Mouse (Mus musculus): Measurements from ENCODE around the gene Hoxd3. TPM values are rescaled to one million over a fixed set of nuclear protein-coding genes. Genes with fewer than 3 reads are reported as not detected.

Gene Hoxd3
- polyA plus RNA-seq, 1 experiment from 2014 or later, result 0.23 TPM

- ATAC-seq (ENCODE audit: insufficient number of reproducible peaks, insufficient read depth, low FRiP score, low read depth), result no peak
Observed at GRCm38 (mm10) chr2:74681594-74682531, 29.9 kb upstream of the Hoxd3 start.

GRCm38 (mm10) chr2:74682796-74683195 lies 28.9 kb upstream of the Hoxd3 start:
- WGBS, result under 1% methylated on average over 41 of the region's 51 CpGs
- Histone ChIP-seq H3K9me3 (ENCODE audit: control insufficient read depth, low read length) (no peaks in the 10 kb centered on the region), H3K4me1 (ENCODE audit: control insufficient read depth in 2 of 2, insufficient read depth in 2 of 2, low read length in 2 of 2) (peaks cover 0 to 14% of the 10 kb centered on the region in 2 experiments; a peak in 1 of 4 replicates), H3K4me2 (ENCODE audit: low read length) (peak overlapping the region; percentile 48), H3K36me3 (ENCODE audit: control insufficient read depth, insufficient read depth, low read length) (no peaks in the 10 kb centered on the region), H3K27ac (replicated peaks in 1 of 2; ENCODE audit: control insufficient read depth in 1 of 2, insufficient read depth in 1 of 2, low read depth in 2 of 2, low read length in 2 of 2) (no peak overlapping the region), H3K4me3 (ENCODE audit: control insufficient read depth in 1 of 2, insufficient read depth in 1 of 2, low read depth in 1 of 2, low read length in 2 of 2) (peak overlapping the region in 1 of 2 experiments; percentile 25; a peak in 2 of 4 replicates), H3K27me3 (ENCODE audit: control insufficient read depth, insufficient read depth, low read length) (peaks cover 99% of the 10 kb centered on the region), H3K9ac (ENCODE audit: low read length) (no peak overlapping the region)
- no peak for ATAC-seq (ENCODE audit: insufficient number of reproducible peaks, insufficient read depth, low FRiP score, low read depth)

More at GRCm38 (mm10) chr2:74681594-74682531, 29.9 kb upstream of the Hoxd3 start:
- peaks cover 99% of the 10 kb centered on the region for H3K27me3 ChIP-seq (ENCODE audit: control insufficient read depth, insufficient read depth, low read length)
- H3K4me3 ChIP-seq (ENCODE audit: control insufficient read depth in 1 of 2, insufficient read depth in 1 of 2, low read depth in 1 of 2, low read length in 2 of 2), result peak overlapping the region in 1 of 2 experiments; percentile 25; a peak in 2 of 4 replicates
- H3K9ac ChIP-seq (ENCODE audit: low read length), result no peak overlapping the region
- peak overlapping the region; percentile 48 for H3K4me2 ChIP-seq (ENCODE audit: low read length)
- H3K27ac ChIP-seq (replicated peaks in 1 of 2; ENCODE audit: control insufficient read depth in 1 of 2, insufficient read depth in 1 of 2, low read depth in 2 of 2, low read length in 2 of 2), result no peak overlapping the region
- WGBS, result under 1% methylated on average over 77 of the region's 78 CpGs
- H3K36me3 ChIP-seq (ENCODE audit: control insufficient read depth, insufficient read depth, low read length), result no peaks in the 10 kb centered on the region
- no peaks in the 10 kb centered on the region for H3K9me3 ChIP-seq (ENCODE audit: control insufficient read depth, low read length)
- peaks cover 0 to 14% of the 10 kb centered on the region in 2 experiments; a peak in 1 of 4 replicates for H3K4me1 ChIP-seq (ENCODE audit: control insufficient read depth in 2 of 2, insufficient read depth in 2 of 2, low read length in 2 of 2)

- H3K27ac ChIP-seq (replicated peaks in 1 of 2; ENCODE audit: control insufficient read depth in 1 of 2, insufficient read depth in 1 of 2, low read depth in 2 of 2, low read length in 2 of 2), result no peak overlapping the region
- no peaks in the 10 kb centered on the region for H3K36me3 ChIP-seq (ENCODE audit: control insufficient read depth, insufficient read depth, low read length)
- ATAC-seq (ENCODE audit: insufficient number of reproducible peaks, insufficient read depth, low FRiP score, low read depth), result no peak
- H3K4me1 ChIP-seq (ENCODE audit: control insufficient read depth in 2 of 2, insufficient read depth in 2 of 2, low read length in 2 of 2), result peaks cover 0 to 14% of the 10 kb centered on the region in 2 experiments; a peak in 1 of 4 replicates
- H3K4me2 ChIP-seq (ENCODE audit: low read length), result no peak overlapping the region
- WGBS, result 2% methylated on average over 18 of the region's 18 CpGs
- H3K4me3 ChIP-seq (ENCODE audit: control insufficient read depth in 1 of 2, insufficient read depth in 1 of 2, low read depth in 1 of 2, low read length in 2 of 2), result no peak overlapping the region
- no peak overlapping the region for H3K9ac ChIP-seq (ENCODE audit: low read length)
- peaks cover 99% of the 10 kb centered on the region for H3K27me3 ChIP-seq (ENCODE audit: control insufficient read depth, insufficient read depth, low read length)
- H3K9me3 ChIP-seq (ENCODE audit: control insufficient read depth, low read length), result no peaks in the 10 kb centered on the region
Observed at GRCm38 (mm10) chr2:74683471-74683951, 28.2 kb upstream of the Hoxd3 start.

- no peak overlapping the region for H3K27ac ChIP-seq (replicated peaks in 1 of 2; ENCODE audit: control insufficient read depth in 1 of 2, insufficient read depth in 1 of 2, low read depth in 2 of 2, low read length in 2 of 2)
- 3% methylated on average over 12 of the region's 12 CpGs for WGBS
- ATAC-seq (ENCODE audit: insufficient number of reproducible peaks, insufficient read depth, low FRiP score, low read depth), result no peak
- no peak overlapping the region for H3K4me2 ChIP-seq (ENCODE audit: low read length)
- no peak overlapping the region for H3K9ac ChIP-seq (ENCODE audit: low read length)
- no peaks in the 10 kb centered on the region for H3K36me3 ChIP-seq (ENCODE audit: control insufficient read depth, insufficient read depth, low read length)
- H3K4me3 ChIP-seq (ENCODE audit: control insufficient read depth in 1 of 2, insufficient read depth in 1 of 2, low read depth in 1 of 2, low read length in 2 of 2), result no peak overlapping the region
- H3K4me1 ChIP-seq (ENCODE audit: control insufficient read depth in 2 of 2, insufficient read depth in 2 of 2, low read length in 2 of 2), result peaks cover 0 to 14% of the 10 kb centered on the region in 2 experiments; a peak in 1 of 4 replicates
- no peaks in the 10 kb centered on the region for H3K9me3 ChIP-seq (ENCODE audit: control insufficient read depth, low read length)
- peaks cover 99% of the 10 kb centered on the region for H3K27me3 ChIP-seq (ENCODE audit: control insufficient read depth, insufficient read depth, low read length)
Observed at GRCm38 (mm10) chr2:74684106-74684505, 27.6 kb upstream of the Hoxd3 start.

- 14% methylated on average over 4 of the region's 4 CpGs for WGBS
- H3K4me1 ChIP-seq (ENCODE audit: control insufficient read depth in 2 of 2, insufficient read depth in 2 of 2, low read length in 2 of 2), result peaks cover 0 to 9% of the 10 kb centered on the region in 2 experiments; a peak in 1 of 4 replicates
- no peak overlapping the region for H3K4me3 ChIP-seq (ENCODE audit: control insufficient read depth in 1 of 2, insufficient read depth in 1 of 2, low read depth in 1 of 2, low read length in 2 of 2)
- no peak overlapping the region for H3K9ac ChIP-seq (ENCODE audit: low read length)
- no peak overlapping the region for H3K27ac ChIP-seq (replicated peaks in 1 of 2; ENCODE audit: control insufficient read depth in 1 of 2, insufficient read depth in 1 of 2, low read depth in 2 of 2, low read length in 2 of 2)
- ATAC-seq (ENCODE audit: insufficient number of reproducible peaks, insufficient read depth, low FRiP score, low read depth), result no peak
- no peaks in the 10 kb centered on the region for H3K9me3 ChIP-seq (ENCODE audit: control insufficient read depth, low read length)
- H3K36me3 ChIP-seq (ENCODE audit: control insufficient read depth, insufficient read depth, low read length), result no peaks in the 10 kb centered on the region
- peaks cover 99% of the 10 kb centered on the region for H3K27me3 ChIP-seq (ENCODE audit: control insufficient read depth, insufficient read depth, low read length)
- no peak overlapping the region for H3K4me2 ChIP-seq (ENCODE audit: low read length)
Observed at GRCm38 (mm10) chr2:74685059-74685603, 26.6 kb upstream of the Hoxd3 start.

- Histone ChIP-seq H3K4me1 (ENCODE audit: control insufficient read depth in 2 of 2, insufficient read depth in 2 of 2, low read length in 2 of 2) (peaks cover 0 to 9% of the 10 kb centered on the region in 2 experiments; a peak in 2 of 4 replicates), H3K9me3 (ENCODE audit: control insufficient read depth, low read length) (no peaks in the 10 kb centered on the region), H3K9ac (ENCODE audit: low read length) (no peak overlapping the region), H3K4me3 (ENCODE audit: control insufficient read depth in 1 of 2, insufficient read depth in 1 of 2, low read depth in 1 of 2, low read length in 2 of 2) (no peak overlapping the region), H3K27ac (replicated peaks in 1 of 2; ENCODE audit: control insufficient read depth in 1 of 2, insufficient read depth in 1 of 2, low read depth in 2 of 2, low read length in 2 of 2) (no peak overlapping the region), H3K36me3 (ENCODE audit: control insufficient read depth, insufficient read depth, low read length) (no peaks in the 10 kb centered on the region), H3K27me3 (ENCODE audit: control insufficient read depth, insufficient read depth, low read length) (peaks cover 98% of the 10 kb centered on the region), H3K4me2 (ENCODE audit: low read length) (no peak overlapping the region)
- WGBS, result 5% methylated on average over 17 of the region's 17 CpGs
- no peak for ATAC-seq (ENCODE audit: insufficient number of reproducible peaks, insufficient read depth, low FRiP score, low read depth)
Observed at GRCm38 (mm10) chr2:74686301-74686987, 25.3 kb upstream of the Hoxd3 start.

- no peaks in the 10 kb centered on the region for H3K36me3 ChIP-seq (ENCODE audit: control insufficient read depth, insufficient read depth, low read length)
- H3K27ac ChIP-seq (replicated peaks in 1 of 2; ENCODE audit: control insufficient read depth in 1 of 2, insufficient read depth in 1 of 2, low read depth in 2 of 2, low read length in 2 of 2), result no peak overlapping the region
- no peak overlapping the region for H3K4me2 ChIP-seq (ENCODE audit: low read length)
- peaks cover 0 to 3% of the 10 kb centered on the region in 2 experiments; a peak in 2 of 4 replicates for H3K4me1 ChIP-seq (ENCODE audit: control insufficient read depth in 2 of 2, insufficient read depth in 2 of 2, low read length in 2 of 2)
- H3K9ac ChIP-seq (ENCODE audit: low read length), result no peak overlapping the region
- no peaks in the 10 kb centered on the region for H3K9me3 ChIP-seq (ENCODE audit: control insufficient read depth, low read length)
- peaks cover 98% of the 10 kb centered on the region for H3K27me3 ChIP-seq (ENCODE audit: control insufficient read depth, insufficient read depth, low read length)
- ATAC-seq (ENCODE audit: insufficient number of reproducible peaks, insufficient read depth, low FRiP score, low read depth), result no peak
- no peak overlapping the region for H3K4me3 ChIP-seq (ENCODE audit: control insufficient read depth in 1 of 2, insufficient read depth in 1 of 2, low read depth in 1 of 2, low read length in 2 of 2)
- 1% methylated on average over 27 of the region's 27 CpGs for WGBS
Observed at GRCm38 (mm10) chr2:74686988-74687697, 24.6 kb upstream of the Hoxd3 start.
